Mouse (Mus musculus): ENCODE results near the gene Zpbp2. TPM values are rescaled to one million over a fixed set of nuclear protein-coding genes. Genes with fewer than 3 reads are reported as not detected.
A peak's percentile ranks its signal among the peaks of the same experiment; 100 is the strongest.

Zpbp2 gene
- polyA plus RNA-seq, 1 experiment from 2014 or later, result not detected

DNA sequence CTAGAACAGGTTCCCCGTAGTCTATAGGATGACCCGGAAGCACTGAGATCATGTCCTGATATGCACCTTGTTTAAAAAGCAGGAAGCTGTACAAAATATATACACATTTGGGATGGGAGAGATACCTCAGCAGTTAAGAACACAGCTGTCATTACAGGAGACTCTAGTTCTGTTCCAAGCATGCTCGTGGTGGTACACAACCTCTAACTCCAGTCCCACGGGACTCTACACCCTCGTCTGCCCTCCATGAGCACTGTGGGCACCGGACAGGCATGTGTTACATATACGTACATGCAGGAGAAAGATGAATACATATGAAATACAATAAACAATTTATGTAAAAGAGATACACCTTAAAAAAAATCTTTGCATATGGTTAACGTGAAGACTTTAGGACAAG is 8.3 kb upstream of the Zpbp2 start:
- Histone ChIP-seq H3K36me3 (ENCODE audit: poor library complexity, severe bottlenecking) (no peaks in the 10 kb centered on the region), H3K27me3 (peaks cover 61% of the 10 kb centered on the region), H3K4me1 (peaks cover 8% of the 10 kb centered on the region; the same call in 1 of the 2 replicates), H3K4me2 (no peak overlapping the region), H3K27ac (no peak overlapping the region), H3K9ac (no peak overlapping the region), H3K9me3 (replicated peaks) (peaks cover 5% of the 10 kb centered on the region; the same call in 1 of the 2 replicates), H3K4me3 (no peak overlapping the region)
- 72% methylated on average over 8 of the region's 8 CpGs for WGBS
- no peak for ATAC-seq

DNA sequence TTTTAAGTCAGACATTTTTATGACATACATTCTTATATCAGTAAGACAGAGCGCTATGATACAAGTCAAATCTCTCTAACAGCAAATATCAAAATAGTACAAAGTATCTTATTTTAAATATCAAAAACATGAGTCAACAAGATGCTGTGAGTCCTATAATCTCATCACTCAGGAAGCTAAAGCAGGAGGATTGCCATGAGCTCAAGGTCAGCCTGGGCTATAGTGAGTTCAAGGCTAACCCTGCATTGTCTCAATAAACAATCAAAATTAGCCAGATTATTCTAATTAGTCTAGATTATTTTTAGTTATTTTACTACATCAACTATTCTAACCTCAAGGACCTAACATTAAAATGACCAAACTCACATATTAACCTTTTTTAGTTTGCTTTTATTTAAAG is 7.5 kb upstream of the Zpbp2 start:
- Histone ChIP-seq H3K27me3 (peaks cover 70% of the 10 kb centered on the region), H3K4me1 (peaks cover 8% of the 10 kb centered on the region; the same call in 1 of the 2 replicates), H3K4me2 (no peak overlapping the region), H3K9me3 (replicated peaks) (peaks cover 5% of the 10 kb centered on the region; the same call in 1 of the 2 replicates), H3K27ac (no peak overlapping the region), H3K4me3 (no peak overlapping the region), H3K9ac (no peak overlapping the region), H3K36me3 (ENCODE audit: poor library complexity, severe bottlenecking) (no peaks in the 10 kb centered on the region)
- no peak for ATAC-seq
- WGBS, result 86% methylated on average over 1 of the region's 1 CpGs

DNA sequence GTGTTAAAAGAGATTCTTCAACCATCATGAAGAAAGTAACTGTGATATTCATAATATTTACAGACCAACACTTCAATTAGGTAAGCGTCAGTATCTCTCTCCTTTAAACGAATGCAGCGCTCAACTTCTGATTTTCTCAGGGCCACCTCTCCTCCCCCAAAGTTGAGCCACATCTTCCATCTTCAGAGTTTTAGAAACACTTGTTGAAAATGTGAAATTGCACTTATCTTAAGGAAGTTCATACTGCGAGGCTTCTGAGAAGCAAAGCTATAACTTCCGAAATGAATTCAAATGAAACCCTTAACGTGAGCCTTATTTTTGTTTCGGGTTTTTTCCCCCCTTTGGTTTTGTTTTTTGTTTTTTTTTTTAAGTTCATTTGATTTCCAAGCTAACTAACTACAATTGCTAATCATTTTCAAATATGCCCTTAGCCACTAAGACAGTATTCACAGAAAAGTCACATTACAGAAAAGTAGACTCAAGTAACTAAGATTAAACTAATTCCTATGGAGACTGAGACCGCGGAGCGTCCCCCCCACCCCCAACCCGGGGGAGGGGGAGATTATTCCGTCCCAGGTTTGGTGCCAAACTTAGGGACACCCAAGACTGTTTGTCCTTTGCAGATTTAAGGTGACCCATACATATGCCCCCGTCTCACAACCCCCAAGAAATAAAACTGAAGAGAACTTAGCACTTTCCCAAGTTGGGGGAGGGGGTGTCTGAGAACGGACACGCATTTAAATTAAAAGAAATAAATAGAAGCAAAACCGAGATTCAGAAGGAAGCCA is 5.8 kb upstream of the Zpbp2 start:
- Histone ChIP-seq H3K4me1 (peaks cover 8% of the 10 kb centered on the region; the same call in 1 of the 2 replicates), H3K4me2 (peak overlapping the region; percentile 75), H3K4me3 (peak overlapping the region; percentile 44), H3K27me3 (peaks cover 86% of the 10 kb centered on the region), H3K27ac (no peak overlapping the region), H3K36me3 (ENCODE audit: poor library complexity, severe bottlenecking) (no peaks in the 10 kb centered on the region), H3K9me3 (replicated peaks) (no peaks in the 10 kb centered on the region), H3K9ac (peak overlapping the region; percentile 48; the same call in 1 of the 2 replicates)
- no peak for ATAC-seq
- 3% methylated on average over 16 of the region's 16 CpGs for WGBS

DNA sequence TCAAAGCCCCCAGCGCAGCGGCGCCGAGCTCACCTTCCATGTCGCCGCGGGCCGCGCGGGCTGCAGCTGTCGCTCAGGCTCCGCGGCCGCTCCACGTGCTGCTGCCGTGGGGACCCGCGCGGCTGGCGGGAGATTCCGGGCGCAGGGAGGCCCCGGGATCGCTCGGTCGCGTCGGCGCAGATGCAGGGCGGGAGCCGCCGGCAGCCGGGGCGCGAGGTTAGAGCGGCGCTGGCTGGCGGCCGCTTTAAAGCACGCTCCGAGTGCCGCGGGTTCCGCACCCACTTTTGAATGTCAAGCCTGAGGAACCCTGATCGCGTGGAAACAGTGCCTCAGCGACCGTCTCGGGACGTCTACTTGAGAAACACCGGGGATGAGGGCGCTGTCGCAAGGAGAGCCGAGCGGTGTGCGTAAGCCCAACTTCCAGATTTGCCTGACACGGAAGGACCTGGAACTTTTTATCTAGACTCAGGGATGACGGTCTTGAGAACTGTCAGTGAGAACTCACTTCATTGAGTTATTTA is 5.1 kb upstream of the Zpbp2 start, which contains the start of gene Ikzf3:
Gene Ikzf3, minus strand, starts transcription at position 321 of the 521 bp plus-strand sequence.
- peak within 1 kb of the TSS; percentile 48 for H3K9ac ChIP-seq
- H3K27ac ChIP-seq, result no peak within 1 kb of the TSS
- peaks cover 10% of the 10 kb centered on the region; the same call in 1 of the 2 replicates for H3K4me1 ChIP-seq
- H3K4me3 ChIP-seq, result peak within 1 kb of the TSS; percentile 44
- peaks cover 91% of the 10 kb centered on the region for H3K27me3 ChIP-seq
- WGBS, result under 1% methylated on average over 57 of the region's 58 CpGs
- H3K9me3 ChIP-seq (replicated peaks), result no peaks in the 10 kb centered on the region
- H3K36me3 ChIP-seq (ENCODE audit: poor library complexity, severe bottlenecking), result no peaks in the 10 kb centered on the region
- no peak for ATAC-seq
- H3K4me2 ChIP-seq, result peak within 1 kb of the TSS; percentile 75

DNA sequence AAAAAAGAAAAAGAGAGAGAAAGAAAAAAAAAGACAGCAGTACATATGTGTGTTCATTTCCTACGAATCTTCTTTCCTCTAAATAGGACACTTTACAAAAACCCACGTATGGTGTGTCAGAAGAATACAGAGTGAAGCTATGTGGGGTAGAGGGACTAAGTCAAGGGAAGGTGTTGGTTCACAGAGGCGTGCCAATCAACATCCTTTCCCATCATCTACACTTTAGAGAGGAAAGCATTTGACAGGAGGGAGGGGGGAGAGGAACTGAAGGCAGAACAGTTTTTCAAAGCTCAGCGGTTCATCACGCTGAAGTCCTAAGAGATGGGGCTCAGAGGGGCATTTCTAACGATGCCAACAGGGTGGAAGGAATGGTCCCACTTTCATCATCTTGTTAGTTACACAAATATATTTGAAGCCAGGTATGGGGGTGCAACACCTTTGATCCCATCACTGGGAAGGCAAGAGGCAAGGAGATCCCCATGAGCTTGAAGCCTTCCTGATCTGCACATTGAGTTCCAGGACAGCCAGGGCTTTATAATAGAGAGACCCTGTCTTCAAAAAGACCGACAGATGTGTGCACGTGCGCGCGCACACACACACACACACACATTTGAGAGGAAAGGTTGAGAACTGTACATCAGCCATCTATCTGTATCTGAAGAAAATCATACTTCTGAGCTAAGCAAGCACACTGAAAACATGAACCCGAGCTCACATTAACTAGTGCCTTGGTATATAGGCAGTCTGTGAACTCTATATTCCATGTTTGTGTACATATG is 4.2 kb upstream of the Zpbp2 start:
- Histone ChIP-seq H3K27ac (no peak overlapping the region), H3K9me3 (replicated peaks) (no peaks in the 10 kb centered on the region), H3K36me3 (ENCODE audit: poor library complexity, severe bottlenecking) (no peaks in the 10 kb centered on the region), H3K4me2 (no peak overlapping the region), H3K27me3 (peaks cover 83% of the 10 kb centered on the region), H3K4me3 (no peak overlapping the region), H3K4me1 (peaks cover 14% of the 10 kb centered on the region), H3K9ac (no peak overlapping the region)
- 46% methylated on average over 12 of the region's 12 CpGs for WGBS
- ATAC-seq, result no peak

DNA sequence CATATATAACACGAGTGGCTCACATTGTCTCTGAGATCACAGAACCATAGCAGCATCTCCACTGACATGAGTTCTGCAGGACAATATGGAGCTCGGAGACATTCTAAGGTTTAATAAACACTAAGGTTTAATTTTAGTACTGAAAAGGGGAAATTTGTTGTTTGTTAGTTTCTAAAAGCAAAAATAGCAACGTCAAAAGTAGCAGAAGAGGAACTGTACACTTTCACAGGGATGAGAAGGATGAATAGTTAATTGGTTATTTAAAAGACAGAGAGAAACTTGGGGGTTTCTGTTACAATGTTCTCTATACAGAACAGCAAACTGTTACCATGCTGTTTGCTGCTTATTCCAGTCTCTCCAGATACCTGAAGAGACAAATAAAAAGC is 3.6 kb upstream of the Zpbp2 start:
- 69% methylated on average over 3 of the region's 3 CpGs for WGBS
- no peak overlapping the region for H3K9ac ChIP-seq
- H3K36me3 ChIP-seq (ENCODE audit: poor library complexity, severe bottlenecking), result no peaks in the 10 kb centered on the region
- H3K27ac ChIP-seq, result no peak overlapping the region
- no peak overlapping the region for H3K4me3 ChIP-seq
- H3K4me2 ChIP-seq, result no peak overlapping the region
- H3K9me3 ChIP-seq (replicated peaks), result no peaks in the 10 kb centered on the region
- peaks cover 15% of the 10 kb centered on the region for H3K4me1 ChIP-seq
- no peak for ATAC-seq
- H3K27me3 ChIP-seq, result peaks cover 77% of the 10 kb centered on the region

DNA sequence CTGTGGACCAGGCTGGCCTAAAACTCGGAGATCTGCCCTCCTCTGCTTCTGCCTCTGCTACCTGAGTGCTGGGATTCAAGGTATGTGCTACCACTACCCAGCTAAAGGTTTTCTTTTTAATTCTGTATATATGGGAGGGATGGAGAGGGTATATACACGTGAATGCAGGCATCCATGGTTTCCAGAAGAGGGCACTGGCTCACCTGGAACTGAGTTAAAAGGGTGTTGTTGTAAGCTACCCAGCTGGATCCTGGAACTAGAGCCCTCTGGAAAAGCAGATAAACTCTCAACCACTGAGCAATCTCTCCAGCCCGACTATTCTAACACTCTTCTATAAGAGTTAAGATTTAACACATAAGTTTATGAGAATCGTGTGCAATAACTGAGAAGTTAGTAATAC is 1.5 kb upstream of the Zpbp2 start:
- no peak overlapping the region for H3K4me2 ChIP-seq
- H3K4me3 ChIP-seq, result no peak overlapping the region
- no peaks in the 10 kb centered on the region for H3K9me3 ChIP-seq (replicated peaks)
- no peaks in the 10 kb centered on the region for H3K36me3 ChIP-seq (ENCODE audit: poor library complexity, severe bottlenecking)
- peaks cover 15% of the 10 kb centered on the region for H3K4me1 ChIP-seq
- peaks cover 60% of the 10 kb centered on the region for H3K27me3 ChIP-seq
- ATAC-seq, result no peak
- H3K9ac ChIP-seq, result no peak overlapping the region
- WGBS, result 62% methylated on average over 4 of the region's 4 CpGs
- no peak overlapping the region for H3K27ac ChIP-seq

DNA sequence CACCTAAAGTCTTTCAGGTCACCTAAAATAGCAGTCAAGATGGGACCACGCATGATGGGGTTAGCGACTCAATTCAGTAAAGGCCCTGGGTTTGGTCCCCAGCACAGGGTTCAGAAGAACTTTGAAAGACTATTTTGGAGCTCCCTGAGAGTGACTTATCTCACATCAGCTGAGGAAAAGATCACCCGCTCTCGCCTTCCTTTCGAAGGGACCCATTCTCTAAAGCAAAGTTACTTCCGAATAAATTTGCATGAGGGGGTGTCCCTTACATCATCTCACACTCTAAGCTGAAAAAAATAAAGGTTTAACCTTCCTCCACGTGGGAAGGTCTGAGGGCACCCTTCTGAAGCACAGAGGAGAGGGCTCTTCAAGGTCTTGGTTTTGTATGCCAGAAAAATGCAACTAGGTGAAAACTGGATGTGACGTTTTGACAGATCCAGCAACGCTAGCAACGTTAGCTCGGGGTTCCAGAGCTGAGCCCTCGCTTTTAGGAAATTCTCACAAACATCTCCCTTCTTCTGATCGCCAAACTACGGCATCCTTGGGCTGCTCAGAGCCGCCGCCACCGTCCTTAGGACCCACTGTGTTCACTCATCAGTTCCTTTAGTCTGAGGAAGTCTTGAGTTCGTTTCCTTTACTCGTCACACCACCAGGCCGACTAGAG is 454 bp upstream of the Zpbp2 start:
- Histone ChIP-seq H3K9me3 (replicated peaks) (no peaks in the 10 kb centered on the region), H3K27ac (0 out of 2 replicates have a peak overlapping the region, but pooled peaks have one; percentile 68), H3K27me3 (peaks cover 51% of the 10 kb centered on the region), H3K4me3 (peak overlapping the region; percentile 72), H3K4me1 (peaks cover 11% of the 10 kb centered on the region), H3K4me2 (peak overlapping the region; percentile 73), H3K36me3 (ENCODE audit: poor library complexity, severe bottlenecking) (no peaks in the 10 kb centered on the region), H3K9ac (peak overlapping the region; percentile 78)
- WGBS, result 19% methylated on average over 20 of the region's 20 CpGs
- ATAC-seq, result no peak

DNA sequence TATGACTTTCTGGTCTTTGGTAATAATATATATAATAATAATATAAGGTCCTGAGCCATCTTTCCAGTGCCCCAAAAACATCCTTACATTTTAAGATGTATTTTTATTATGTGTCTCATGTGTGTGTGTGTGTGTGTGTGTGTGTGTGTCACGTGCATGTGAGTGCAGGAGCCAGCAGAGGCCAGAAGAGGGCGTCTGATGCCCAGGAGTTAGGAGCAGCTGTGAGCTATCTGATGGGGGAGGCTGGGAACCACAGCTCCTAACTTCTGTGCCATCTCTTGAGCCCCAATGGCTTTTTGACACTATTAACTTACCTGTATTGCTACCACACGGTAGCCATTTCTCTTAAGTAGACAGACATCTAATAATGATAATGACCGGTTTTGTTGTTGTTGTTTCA is 3.1 kb downstream of the Zpbp2 start:
- ATAC-seq, result no peak
- WGBS, result 83% methylated on average over 4 of the region's 4 CpGs

DNA sequence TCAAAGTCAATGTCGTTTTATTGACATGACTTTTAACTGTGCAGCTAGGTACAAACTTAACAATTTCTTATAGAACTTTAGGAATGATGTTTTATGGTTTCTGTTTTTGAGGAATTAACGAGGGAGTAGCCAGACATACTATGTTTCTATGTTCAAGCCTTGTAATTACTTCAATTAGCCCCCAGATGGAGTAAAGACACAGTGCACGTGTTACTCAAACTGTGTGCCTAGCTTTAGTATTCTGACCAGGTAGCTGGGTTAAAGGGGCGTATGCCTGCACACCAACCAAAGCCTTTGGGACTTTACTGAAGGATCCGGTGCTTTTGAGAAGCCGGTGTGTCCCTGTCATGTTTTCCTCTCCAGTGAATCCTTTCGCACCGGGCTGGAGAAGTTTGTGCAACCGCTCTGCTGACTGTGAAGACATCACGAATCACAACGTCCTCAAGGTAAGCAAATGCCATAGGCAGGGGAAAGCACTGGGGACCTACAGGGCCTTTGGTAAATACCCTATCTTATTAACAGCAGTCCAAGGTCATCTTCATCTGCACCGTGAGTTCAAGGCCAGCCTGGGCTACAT is 4.3 kb downstream of the Zpbp2 start:
- Histone ChIP-seq H3K36me3 (ENCODE audit: poor library complexity, severe bottlenecking) (no peaks in the 10 kb centered on the region), H3K9me3 (replicated peaks) (no peaks in the 10 kb centered on the region), H3K9ac (no peak overlapping the region), H3K27me3 (peaks cover 4% of the 10 kb centered on the region), H3K27ac (no peak overlapping the region), H3K4me1 (peaks cover 6% of the 10 kb centered on the region; the same call in 1 of the 2 replicates), H3K4me3 (no peak overlapping the region), H3K4me2 (no peak overlapping the region)
- WGBS, result 55% methylated on average over 12 of the region's 12 CpGs
- no peak for ATAC-seq

More for the DNA sequence above, 3.1 kb downstream of the Zpbp2 start:
- Histone ChIP-seq H3K9me3 (replicated peaks) (no peaks in the 10 kb centered on the region), H3K9ac (no peak overlapping the region), H3K4me3 (no peak overlapping the region), H3K36me3 (ENCODE audit: poor library complexity, severe bottlenecking) (no peaks in the 10 kb centered on the region), H3K4me2 (no peak overlapping the region), H3K4me1 (peaks cover 6% of the 10 kb centered on the region; the same call in 1 of the 2 replicates), H3K27me3 (peaks cover 16% of the 10 kb centered on the region), H3K27ac (no peak overlapping the region)

DNA sequence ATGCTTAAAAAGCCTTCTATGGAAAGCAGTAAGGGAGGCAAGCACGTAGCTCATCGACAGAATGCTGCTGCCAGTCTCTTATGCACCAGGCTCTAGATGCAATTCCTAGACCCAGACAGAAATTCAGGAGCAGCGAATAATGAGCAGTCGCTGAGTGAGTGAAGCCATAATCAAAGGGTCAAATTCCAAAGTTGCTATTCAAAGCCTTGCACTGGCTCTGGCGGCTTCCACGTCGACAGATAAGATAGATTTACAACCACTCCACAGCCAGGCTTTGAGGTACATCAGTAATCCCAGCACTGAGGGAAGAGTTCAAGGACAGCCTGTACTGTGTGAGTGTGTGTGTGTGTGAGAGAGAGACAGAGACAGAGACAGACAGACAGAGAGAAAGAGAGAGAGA is 10.0 kb downstream of the Zpbp2 start:
- Histone ChIP-seq H3K4me3 (no peak overlapping the region), H3K9me3 (replicated peaks) (no peaks in the 10 kb centered on the region), H3K36me3 (ENCODE audit: poor library complexity, severe bottlenecking) (no peaks in the 10 kb centered on the region), H3K4me1 (peaks cover 8% of the 10 kb centered on the region; the same call in 1 of the 2 replicates), H3K4me2 (no peak overlapping the region), H3K27me3 (no peaks in the 10 kb centered on the region), H3K9ac (no peak overlapping the region), H3K27ac (no peak overlapping the region)
- WGBS, result 14% methylated on average over 7 of the region's 7 CpGs
- no peak for ATAC-seq
